Comparison of ENCODE assay signal across 27 mouse cellular contexts in the genomic region with DNA sequence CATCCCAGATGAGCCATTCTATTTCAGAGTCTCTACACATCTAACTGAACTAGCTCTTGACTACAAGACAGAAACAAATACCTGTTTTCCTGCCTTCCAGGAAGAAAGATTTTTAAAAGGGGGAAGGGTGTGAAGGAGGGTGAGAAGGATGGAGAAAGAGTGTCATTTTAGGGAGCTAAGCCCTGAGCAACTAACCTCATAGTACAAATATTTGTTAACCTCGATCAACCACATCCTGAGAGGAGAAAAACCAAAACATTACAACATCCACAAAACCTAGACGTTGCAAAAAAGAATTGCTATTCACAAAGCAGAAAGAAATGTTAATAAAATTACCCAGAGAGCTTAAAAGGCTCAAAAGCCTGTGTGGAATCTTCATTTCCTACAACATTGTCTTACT.
A peak's percentile ranks its signal among the peaks of the same experiment; 100 is the strongest.
DNase-seq lines count a peak whose midpoint lies in the region; ATAC-seq and TF ChIP-seq lines count a peak whose summit lies in the region.
"Had no signal": no experiment of that assay in that cellular context is flagged by ENCODE, and none has a peak within 500 bp of the region (broad histone marks: within the 10 kb centered on the region; RNA-seq: fewer than 3 reads in every experiment).

No protein-coding gene starts in this region.

- peak; percentile 37; the same call in 1 of the 2 replicates for ATAC-seq in liver, postnatal 0 days
- no peak for ATAC-seq in liver, embryonic 11.5 days (replicated peaks; ENCODE audit: low FRiP score)
- peak; percentile 58 for ATAC-seq in megakaryocyte, adult 5-6 weeks (ENCODE audit: poor library complexity, severe bottlenecking)
- ATAC-seq: forebrain, postnatal 0 days; intestine, embryonic 15.5 days had no signal

- no peak for TF ChIP-seq EP300 in liver, postnatal 0 days (IDR thresholded peaks at IDR 0.05; ENCODE audit: low read depth)

- H3K9me3 ChIP-seq in liver, postnatal 0 days (ENCODE audit: low read length), result no peaks in the 10 kb centered on the region
- H3K9me3 ChIP-seq in liver, embryonic 11.5 days (ENCODE audit: control insufficient read depth, low read length), result no peaks in the 10 kb centered on the region
- H3K9me3 ChIP-seq: forebrain, embryonic 12.5 days; heart, embryonic 10.5 days; hindbrain, embryonic 15.5 days; intestine, embryonic 15.5 days; liver, embryonic 15.5 days; lung, embryonic 15.5 days; megakaryocyte, embryonic 14.5 days; midbrain, embryonic 12.5 days; stomach, embryonic 15.5 days had no signal

- H3K36me3 ChIP-seq in liver, postnatal 0 days (replicated peaks; ENCODE audit: insufficient read depth, low read length), result 0 out of 2 replicates have a peak, but pooled peaks cover 6% of the 10 kb centered on the region
- H3K36me3 ChIP-seq in liver, embryonic 11.5 days (ENCODE audit: control insufficient read depth, insufficient read depth, low read length), result no peaks in the 10 kb centered on the region
- H3K36me3 ChIP-seq: hindbrain, embryonic 15.5 days; intestine, embryonic 15.5 days; liver, embryonic 15.5 days had no signal

- 0 out of 2 replicates have a peak, but pooled peaks cover 4% of the 10 kb centered on the region for H3K4me1 ChIP-seq in liver, postnatal 0 days (ENCODE audit: insufficient read depth)
- no peaks in the 10 kb centered on the region for H3K4me1 ChIP-seq in liver, embryonic 11.5 days (replicated peaks; ENCODE audit: control insufficient read depth, insufficient read depth, low read length)
- no peaks in the 10 kb centered on the region for H3K4me1 ChIP-seq in cerebellum, adult 2 months (ENCODE audit: control insufficient read depth, insufficient read depth, low read length)
- H3K4me1 ChIP-seq: forebrain, embryonic 12.5 days; heart, embryonic 10.5 days; hindbrain, embryonic 15.5 days; intestine, embryonic 15.5 days; liver, embryonic 15.5 days; lung, embryonic 15.5 days; megakaryocyte, embryonic 14.5 days; midbrain, embryonic 12.5 days; stomach, embryonic 15.5 days had no signal

- WGBS in liver, postnatal 0 days (ENCODE audit: insufficient replicate concordance), result 23% methylated on average over 2 of the region's 2 CpGs
- 56% methylated on average over 2 of the region's 2 CpGs for WGBS in liver, embryonic 11.5 days
- 86% methylated on average over 2 of the region's 2 CpGs for WGBS in cerebellum, adult 2 months

- no peak overlapping the region for H3K9ac ChIP-seq in liver, postnatal 0 days (replicated peaks)
- no peak overlapping the region for H3K9ac ChIP-seq in liver, embryonic 11.5 days (ENCODE audit: low read depth, low read length)
- H3K9ac ChIP-seq: forebrain, embryonic 12.5 days; forebrain, postnatal 0 days; hindbrain, embryonic 15.5 days; intestine, embryonic 15.5 days; liver, embryonic 15.5 days; lung, embryonic 15.5 days; midbrain, embryonic 12.5 days; stomach, embryonic 15.5 days had no signal

- TF ChIP-seq CTCF in liver, postnatal 0 days (IDR thresholded peaks at IDR 0.05; ENCODE audit: low read depth), result no peak
- TF ChIP-seq CTCF in cerebellum, adult 2 months (IDR thresholded peaks at IDR 0.05; ENCODE audit: borderline replicate concordance, insufficient read depth, low read depth, low read length), result no peak

- intact Hi-C loops in gastrocnemius, postnatal 36 days (cut with DNase I), result no loop called here

- no peak overlapping the region for H3K4me2 ChIP-seq in liver, postnatal 0 days (ENCODE audit: low read depth, low read length)
- no peak overlapping the region for H3K4me2 ChIP-seq in liver, embryonic 11.5 days
- H3K4me2 ChIP-seq: forebrain, embryonic 12.5 days; hindbrain, embryonic 15.5 days; intestine, embryonic 15.5 days; liver, embryonic 15.5 days; lung, embryonic 15.5 days; midbrain, embryonic 12.5 days; stomach, embryonic 15.5 days had no signal

- H3K27ac ChIP-seq in liver, postnatal 0 days (ENCODE audit: low read depth), result no peak overlapping the region
- no peak overlapping the region for H3K27ac ChIP-seq in liver, embryonic 11.5 days (ENCODE audit: low read depth, low read length)
- no peak overlapping the region for H3K27ac ChIP-seq in cerebellum, adult 2 months (ENCODE audit: insufficient read depth, low read length)
- H3K27ac ChIP-seq: forebrain, embryonic 12.5 days; heart, embryonic 10.5 days; hindbrain, embryonic 15.5 days; intestine, embryonic 15.5 days; liver, embryonic 15.5 days; lung, embryonic 15.5 days; midbrain, embryonic 12.5 days; stomach, embryonic 15.5 days had no signal

- no peaks in the 10 kb centered on the region for H3K27me3 ChIP-seq in liver, postnatal 0 days (ENCODE audit: insufficient read depth, low read length)
- no peaks in the 10 kb centered on the region for H3K27me3 ChIP-seq in liver, embryonic 11.5 days (replicated peaks; ENCODE audit: control insufficient read depth, insufficient read depth, low read length)
- H3K27me3 ChIP-seq in cerebellum, adult 2 months (ENCODE audit: control insufficient read depth, insufficient read depth, low read length), result no peaks in the 10 kb centered on the region
- H3K27me3 ChIP-seq: CH12.LX; forebrain, embryonic 12.5 days; hindbrain, embryonic 15.5 days; intestine, embryonic 15.5 days; liver, embryonic 15.5 days; lung, embryonic 15.5 days; megakaryocyte, embryonic 14.5 days; midbrain, embryonic 12.5 days; stomach, embryonic 15.5 days had no signal

- H3K4me3 ChIP-seq in liver, postnatal 0 days (ENCODE audit: low read depth, low read length), result no peak overlapping the region
- no peak overlapping the region for H3K4me3 ChIP-seq in liver, embryonic 11.5 days (ENCODE audit: low read depth, low read length)
- no peak overlapping the region for H3K4me3 ChIP-seq in cerebellum, adult 2 months (replicated peaks; ENCODE audit: insufficient read depth, low read depth, low read length)
- H3K4me3 ChIP-seq: erythroblast, embryonic 14.5 days; forebrain, embryonic 12.5 days; heart, embryonic 10.5 days; hindbrain, embryonic 15.5 days; intestine, embryonic 15.5 days; liver, embryonic 15.5 days; lung, embryonic 15.5 days; megakaryocyte, embryonic 14.5 days; midbrain, embryonic 12.5 days; stomach, embryonic 15.5 days had no signal

- TF ChIP-seq POLR2A in cerebellum, adult 2 months (IDR thresholded peaks at IDR 0.05; ENCODE audit: borderline replicate concordance, insufficient read depth, low read length), result no peak

- DNase-seq in liver, postnatal 0 days, result no peak
- DNase-seq in liver, embryonic 11.5 days (ENCODE audit: low spot score), result no peak
- DNase-seq in fibroblast of lung, adult 2 months (ENCODE audit: low read depth), result peak; percentile 30
- no peak for DNase-seq in kidney, adult 8-10 months
- DNase-seq in cerebellum, adult 2 months, result no peak
- no peak for DNase-seq in gastrocnemius, postnatal 36 days
- DNase-seq: adrenal gland, postnatal 10 days; cerebellum, adult 9-10 months; forebrain, postnatal 0 days; heart, postnatal 36 days; kidney, adult 2 months; kidney, postnatal 10 days; liver; retina, postnatal 1 day; right cerebral cortex, postnatal 14 days had no signal
